Mouse (Mus musculus) B cell, adult 67 days (primary cell): ENCODE results near the gene Apoa4. TPM values are rescaled to one million over a fixed set of nuclear protein-coding genes. Genes with fewer than 3 reads are reported as not detected.

Experiments
- total RNA-seq, 2 experiments: library from RNA; stranded (reverse); gene quantifications; 4 replicates each; pipeline ENCODE4 v1.2.4; 2023

Apoa4 gene
- total RNA-seq: not detected

DNA sequence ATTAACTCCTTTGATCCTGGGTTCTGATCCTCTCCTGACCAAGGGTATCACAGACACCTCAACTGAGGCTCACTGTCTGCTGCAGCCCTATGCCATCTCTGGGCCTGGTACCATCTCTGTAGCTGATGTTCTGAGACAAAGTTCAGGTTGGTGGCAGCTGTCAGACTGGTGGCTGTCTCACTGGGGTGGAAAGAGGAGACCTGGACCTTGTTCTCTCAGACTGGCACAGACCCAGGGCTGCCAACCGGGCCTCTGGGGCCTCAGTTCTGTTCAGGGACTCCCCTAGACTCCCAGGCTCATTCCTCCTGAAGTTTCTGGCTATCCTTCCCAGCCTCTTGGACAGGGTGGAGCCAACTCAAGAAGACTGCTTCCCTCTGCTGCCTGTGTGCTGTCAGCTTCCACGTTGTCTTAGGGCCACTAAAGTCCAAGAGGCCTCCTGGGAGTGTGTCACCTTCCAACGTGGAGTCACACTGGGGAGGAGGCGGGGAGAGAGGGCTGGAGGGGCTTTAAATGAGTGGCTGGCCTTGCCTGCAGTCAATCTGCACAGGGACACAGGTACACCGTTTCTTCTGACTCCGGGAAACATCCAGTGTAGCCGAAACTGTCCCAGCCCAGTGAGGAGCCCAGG, at the start of gene Apoa4:
Gene Apoa4, plus strand, starts transcription at position 171 of the 628 bp plus-strand sequence.

DNA sequence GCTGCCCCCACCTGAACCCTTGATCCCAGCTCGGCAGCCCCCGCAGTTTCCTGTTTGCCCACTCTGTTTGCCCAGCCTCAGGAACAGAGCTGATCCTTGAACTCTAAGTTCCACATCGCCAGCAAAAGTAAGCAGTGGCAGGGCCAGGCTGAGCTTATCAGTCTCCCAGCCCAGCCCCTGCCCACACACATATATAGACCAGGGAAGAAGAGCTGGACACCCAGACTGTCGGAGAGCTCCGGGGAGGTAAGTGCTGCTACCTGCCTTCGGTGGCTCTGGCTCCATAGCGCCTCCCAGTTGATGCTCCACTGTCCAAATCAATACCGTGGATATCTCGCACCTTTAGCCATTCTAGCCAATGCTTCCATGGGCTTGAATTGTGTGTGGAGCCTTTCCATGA, 12.0 kb upstream of the Apoa4 start, which contains the start of gene Apoa1:
Gene Apoa1, plus strand, starts transcription at position 90 of the 400 bp plus-strand sequence.

DNA sequence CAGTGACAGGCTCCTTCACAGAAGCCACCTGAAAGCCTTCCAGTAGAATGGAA, 5.1 kb upstream of the Apoa4 start, which contains the start of gene Apoc3:
Gene Apoc3, minus strand, starts transcription at position 41 of the 53 bp plus-strand sequence.

DNA sequence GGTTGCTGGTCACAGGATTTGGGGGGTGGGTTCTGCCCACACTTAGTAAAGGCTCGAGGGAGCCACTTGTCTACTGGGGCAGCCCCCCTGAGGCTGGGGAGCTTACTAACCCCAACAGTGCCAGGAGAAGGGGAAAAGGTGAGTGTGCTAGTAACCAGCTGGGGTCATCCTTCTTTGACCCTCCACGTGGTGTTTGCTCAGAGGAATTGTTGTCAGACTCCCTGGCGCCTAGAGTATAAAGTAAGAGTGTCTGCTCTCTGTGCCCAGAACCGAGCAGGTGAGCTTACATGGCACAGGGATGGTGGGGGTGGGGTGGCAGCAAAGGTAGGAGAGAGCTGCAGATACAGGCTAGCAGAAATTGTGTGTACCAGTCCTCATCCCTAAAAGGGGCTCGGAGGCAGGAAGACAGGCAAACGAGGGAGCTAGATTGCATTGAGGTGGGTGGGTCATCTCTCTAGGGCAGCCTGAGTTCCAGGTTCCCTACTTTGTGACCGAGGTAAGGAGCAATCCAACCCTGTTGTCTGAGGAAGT, 27.9 kb downstream of the Apoa4 start, which contains the start of gene Apoa5:
Gene Apoa5, plus strand, starts transcription at position 291 of the 531 bp plus-strand sequence.

DNA sequence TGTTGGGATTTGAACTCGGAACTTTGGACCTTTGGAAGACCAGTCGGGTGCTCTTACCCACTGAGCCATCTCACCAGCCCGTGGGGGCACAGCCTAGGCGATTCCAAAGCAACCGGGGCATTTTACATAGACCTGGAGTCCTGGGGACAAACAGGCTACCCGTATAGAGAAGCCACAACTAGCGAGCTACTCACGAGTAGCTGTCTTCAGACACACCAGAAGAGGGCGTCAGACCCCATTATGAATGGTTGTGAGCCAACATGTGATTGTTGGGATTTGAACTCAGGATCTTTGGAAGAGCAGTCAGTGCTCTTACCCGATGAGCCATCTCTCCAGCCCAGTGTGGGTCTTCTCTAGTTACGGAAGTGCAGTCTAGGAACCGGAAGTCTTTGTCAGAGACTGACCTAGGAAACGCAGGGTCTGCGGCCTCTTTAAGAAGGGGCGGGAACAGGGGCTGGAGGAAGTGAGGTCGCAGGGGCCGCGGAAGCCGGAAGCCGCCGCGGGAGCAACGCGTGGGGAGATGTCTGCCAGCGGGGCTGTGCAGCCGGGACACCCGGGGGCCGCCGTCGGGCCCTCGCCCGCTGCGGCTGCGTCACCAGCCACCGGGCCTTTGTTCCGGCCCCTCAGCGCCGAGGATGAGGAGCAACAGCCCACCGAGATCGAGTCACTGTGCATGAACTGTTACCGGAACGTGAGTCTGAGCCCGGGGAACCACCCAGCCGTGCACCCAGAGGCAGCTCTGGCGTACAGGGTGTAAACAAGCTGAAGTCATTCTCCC, 32.4 kb downstream of the Apoa4 start, which contains the start of gene Zpr1:
Gene Zpr1, plus strand, starts transcription at position 388 of the 778 bp plus-strand sequence.

DNA sequence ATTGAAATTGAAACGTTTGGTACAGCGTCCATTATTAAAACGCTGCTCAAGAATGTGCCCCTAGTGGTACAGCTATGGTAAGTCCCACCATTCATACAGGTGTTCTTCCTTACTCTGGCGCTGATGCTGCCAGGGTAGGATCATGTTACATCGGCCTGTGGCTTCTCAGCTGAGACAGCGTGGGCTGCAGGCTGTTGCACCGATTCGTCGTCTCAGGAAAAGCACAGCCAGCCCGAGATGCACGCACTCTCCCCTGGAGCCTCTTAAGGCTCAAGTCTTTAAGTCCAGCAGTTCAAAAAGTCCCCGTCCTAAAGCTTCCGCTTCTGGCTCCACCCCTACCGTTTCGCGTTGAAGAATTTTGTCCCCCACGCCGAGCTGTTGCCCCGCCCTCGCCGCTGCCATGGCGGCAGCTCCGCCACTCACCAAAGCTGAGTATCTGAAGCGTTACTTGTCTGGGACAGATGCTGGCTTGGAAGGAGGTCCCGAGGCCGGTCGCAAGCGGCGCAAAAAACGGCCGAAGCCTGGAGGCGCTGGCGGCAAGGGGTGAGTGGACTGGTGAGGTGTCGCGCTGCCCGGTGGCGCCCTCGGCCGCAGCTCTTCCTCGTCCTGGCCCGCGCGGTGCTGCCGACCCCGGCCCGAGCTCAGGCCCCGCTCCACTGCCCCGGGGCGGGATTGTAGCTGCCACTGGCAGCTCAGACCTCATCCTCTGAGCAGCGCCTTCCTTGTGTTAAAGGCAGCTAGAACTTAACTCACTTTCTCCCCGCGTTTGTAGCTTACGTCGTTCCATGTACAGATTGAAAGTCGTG, 42.3 kb downstream of the Apoa4 start, which contains the start of gene Bud13:
Gene Bud13, plus strand, starts transcription at position 378 of the 806 bp plus-strand sequence.

Other genes starting within 250 kb of the Apoa4 start
- 10 to 100 TPM; 68.6 to 69.4 TPM for gene Pafah1b2, start 228.0 kb upstream of the Apoa4 start, total RNA-seq
- 10 to 100 TPM; 54.3 to 59.1 TPM for gene Sik3, start 227.9 kb upstream of the Apoa4 start, total RNA-seq
- gene Apoa1, start 12.1 kb upstream of the Apoa4 start, total RNA-seq: not detected
- gene Apoc3, start 5.1 kb upstream of the Apoa4 start, total RNA-seq: not detected
- gene Apoa5, start 27.9 kb downstream of the Apoa4 start, total RNA-seq: not detected
- gene Zpr1, start 32.4 kb downstream of the Apoa4 start, total RNA-seq: 10 to 100 TPM; 85.3 to 87.2 TPM
- gene Bud13, start 42.3 kb downstream of the Apoa4 start, total RNA-seq: 10 to 100 TPM; 25.3 to 34.4 TPM
- gene 4931429L15Rik, start 79.3 kb downstream of the Apoa4 start, total RNA-seq: not detected